Mouse (Mus musculus) lung, postnatal 10 days (tissue): ENCODE data around the gene Grin2b.

ENCODE experiments used
- DNase-seq: peaks from one replicate; pipeline ENCODE4 v3.0.0; 2021

Grin2b gene

DNA sequence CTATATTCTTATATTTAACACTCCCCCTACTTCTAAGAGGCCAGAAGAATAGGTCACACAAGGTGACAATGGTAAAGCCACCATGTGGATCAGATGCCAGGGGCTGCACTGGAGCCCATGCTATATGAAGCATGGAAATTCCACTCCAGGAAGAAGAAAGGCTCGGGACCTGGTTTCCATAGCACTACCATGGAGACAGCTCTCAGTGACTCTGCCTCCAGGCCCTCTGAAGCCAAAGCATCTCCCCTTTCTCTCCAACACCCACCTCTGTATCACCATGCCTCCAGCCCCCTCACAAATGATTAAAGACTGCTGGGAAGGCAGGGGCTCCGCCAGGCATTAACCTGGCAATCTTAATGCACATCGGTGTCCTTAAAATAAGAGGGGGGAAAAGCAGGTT lies 179.4 kb downstream of the Grin2b start:
- DNase-seq, result no peak

- DNase-seq, result no peak
These were observed 179.9 kb downstream of the Grin2b start for GRCm38 (mm10) chr6:135993378-135993777.

- DNase-seq, result no peak
These were observed 197.2 kb downstream of the Grin2b start for GRCm38 (mm10) chr6:135976106-135976505.

DNA sequence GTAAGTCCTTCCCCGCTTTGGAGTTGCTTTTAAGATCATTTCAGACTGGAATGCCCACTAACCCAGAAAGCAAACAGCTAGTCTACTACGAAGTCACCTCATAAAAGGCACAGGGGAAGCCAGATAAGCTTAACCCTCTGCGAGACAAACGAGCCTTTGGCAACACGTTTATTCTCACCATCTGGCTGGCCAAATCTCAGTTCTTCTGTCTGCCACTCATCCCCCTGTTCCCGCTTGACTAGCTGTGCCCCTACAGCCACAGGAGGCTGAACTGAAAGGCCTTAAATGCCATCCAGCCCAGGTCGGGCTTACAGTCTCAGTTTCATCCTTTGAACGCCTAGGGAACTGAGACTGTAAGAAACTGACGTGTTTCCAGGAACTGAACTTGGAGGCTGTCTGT lies 200.8 kb downstream of the Grin2b start:
- DNase-seq, result no peak

DNA sequence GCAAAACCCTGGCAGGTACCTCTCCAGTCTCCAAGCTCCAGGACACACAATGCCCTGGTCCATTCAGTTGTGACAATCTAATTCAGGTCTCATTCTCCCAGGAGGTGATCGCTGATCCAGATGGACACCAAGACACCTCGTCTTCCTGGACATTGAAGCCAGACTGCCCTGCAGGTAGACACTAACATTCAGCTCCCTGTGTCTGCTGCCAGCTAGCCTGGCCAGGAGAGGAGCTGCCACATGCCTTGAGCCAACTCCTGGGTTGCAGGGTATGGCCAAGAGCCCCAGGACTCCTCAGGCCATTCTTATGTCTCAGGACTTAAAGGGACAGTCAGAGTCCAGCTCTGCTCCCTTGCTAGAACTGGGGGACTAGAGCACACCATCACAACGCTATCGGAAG lies 201.8 kb downstream of the Grin2b start:
- no peak for DNase-seq

DNA sequence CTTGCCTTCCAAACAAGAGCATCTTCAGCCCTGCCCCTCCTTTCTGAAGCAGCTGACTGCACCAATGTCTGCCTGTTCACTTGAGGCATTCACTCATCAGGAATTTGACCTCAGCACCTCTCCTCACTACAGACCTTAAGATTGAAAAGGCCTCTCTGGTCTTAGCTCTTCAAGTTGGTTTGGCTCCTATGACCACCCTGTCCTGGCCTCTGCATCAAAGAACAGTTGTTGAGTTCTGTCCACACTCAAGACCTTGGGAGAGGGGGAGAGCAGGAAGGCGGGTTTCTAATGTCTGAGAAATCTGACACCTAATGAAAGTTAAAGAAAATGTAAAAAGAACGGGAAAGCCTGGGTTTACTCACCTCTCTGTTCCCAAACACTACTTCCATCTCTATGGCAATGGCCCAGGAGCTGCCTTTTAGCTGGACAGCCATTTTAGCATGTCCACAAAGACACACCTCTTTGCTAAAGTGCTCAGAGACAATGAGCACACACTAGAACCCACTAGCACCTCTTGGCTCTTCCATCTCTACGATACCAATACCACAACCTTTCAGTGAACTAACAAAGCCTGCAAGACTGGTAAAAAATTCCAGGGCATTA lies 202.5 kb downstream of the Grin2b start:
- DNase-seq, result no peak

- no peak for DNase-seq
These were observed 211.5 kb downstream of the Grin2b start for GRCm38 (mm10) chr6:135961766-135962165.

DNA sequence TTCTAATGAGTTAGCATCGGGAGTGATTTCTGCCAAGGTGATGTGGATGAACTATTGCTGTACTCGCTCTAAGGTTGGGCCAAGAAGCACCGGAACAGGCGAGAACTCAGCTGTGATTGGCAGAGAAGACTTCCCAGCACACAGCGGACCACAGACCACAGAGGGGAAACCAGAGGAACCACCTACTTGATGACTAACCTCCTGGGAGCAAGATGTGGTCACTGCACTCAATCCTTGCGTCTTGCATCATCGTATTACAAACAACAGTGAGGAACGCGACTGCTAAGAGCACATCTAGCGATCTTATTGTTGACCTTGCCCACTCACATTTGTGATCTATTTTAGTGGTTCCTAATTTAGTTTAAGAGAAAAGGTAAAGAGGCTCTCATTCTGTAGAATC lies 213.7 kb downstream of the Grin2b start:
- DNase-seq, result no peak

DNA sequence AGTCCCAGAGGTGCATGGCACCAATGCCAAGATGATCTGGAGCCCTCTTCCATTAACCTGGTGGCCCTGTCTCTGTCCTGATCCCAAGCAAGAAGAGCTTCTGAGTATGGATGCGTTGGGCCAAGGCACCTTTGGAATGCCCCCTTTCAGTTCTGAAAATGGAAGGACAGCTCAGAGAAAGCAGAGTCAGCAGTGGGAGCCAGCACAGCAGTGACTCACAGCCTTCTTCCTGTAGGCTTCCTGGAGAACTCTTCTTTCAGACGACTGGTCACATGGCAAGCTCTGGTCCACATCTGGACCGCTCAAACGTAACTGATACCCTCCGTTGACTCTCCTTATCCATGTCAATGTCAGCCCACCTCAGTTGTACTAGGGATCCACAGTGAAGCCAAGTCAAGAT lies 221.6 kb downstream of the Grin2b start:
- no peak for DNase-seq

GRCm38 (mm10) chr6:135945511-135945910 lies 227.8 kb downstream of the Grin2b start:
- DNase-seq, result no peak

GRCm38 (mm10) chr6:135944358-135944757 lies 229.0 kb downstream of the Grin2b start:
- no peak for DNase-seq

DNA sequence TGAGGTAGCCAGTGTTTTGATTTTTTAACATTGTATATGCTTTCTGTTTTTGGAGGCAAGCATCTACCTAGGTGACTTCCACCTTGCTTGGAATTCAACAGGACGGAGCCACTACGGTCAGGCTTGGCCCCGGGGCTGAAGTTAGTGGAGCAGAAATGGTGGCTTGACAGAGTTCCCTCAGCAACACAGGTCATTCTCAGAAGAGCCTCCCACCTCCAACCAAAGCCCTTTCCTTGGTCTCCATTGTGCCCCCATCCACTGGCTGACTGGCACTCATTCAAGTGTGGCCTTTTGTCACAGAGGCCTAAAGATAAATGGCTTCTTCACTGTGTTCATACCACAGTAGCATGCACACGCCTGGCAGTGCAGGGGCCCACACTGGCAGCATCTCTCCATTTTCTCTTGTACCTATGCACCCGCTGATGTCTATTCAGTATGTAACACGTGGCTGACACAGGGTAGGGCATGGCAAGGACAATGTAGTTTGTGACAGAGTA lies 230.1 kb downstream of the Grin2b start:
- DNase-seq, result no peak

- DNase-seq, result no peak
These were observed 240.4 kb downstream of the Grin2b start for GRCm38 (mm10) chr6:135932924-135933323.

- no peak for DNase-seq
These were observed 240.9 kb downstream of the Grin2b start for GRCm38 (mm10) chr6:135932400-135932920.

DNA sequence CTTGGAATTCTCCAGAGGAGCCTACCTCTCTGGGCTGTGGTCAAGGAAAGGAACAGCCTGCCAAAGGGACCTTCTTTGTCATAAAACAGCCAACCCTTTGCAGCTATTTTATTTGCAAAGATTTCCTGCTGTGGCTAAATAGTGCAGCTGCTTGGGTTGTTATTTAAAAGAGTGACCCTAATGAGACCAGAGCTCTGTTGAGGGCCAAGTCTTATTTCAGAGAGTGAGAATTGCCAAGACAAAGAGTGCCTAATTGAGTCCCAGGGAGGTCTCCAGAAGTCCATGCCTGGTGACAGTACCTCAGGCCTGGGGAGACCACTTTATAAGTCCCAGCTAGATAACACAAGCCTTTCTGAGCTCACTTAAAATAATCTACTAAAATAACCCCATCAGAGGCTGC lies 255.6 kb downstream of the Grin2b start:
- DNase-seq, result no peak

- DNase-seq, result no peak
These were observed 258.7 kb downstream of the Grin2b start for GRCm38 (mm10) chr6:135914608-135915007.

GRCm38 (mm10) chr6:135912114-135912513 lies 261.2 kb downstream of the Grin2b start:
- no peak for DNase-seq

DNA sequence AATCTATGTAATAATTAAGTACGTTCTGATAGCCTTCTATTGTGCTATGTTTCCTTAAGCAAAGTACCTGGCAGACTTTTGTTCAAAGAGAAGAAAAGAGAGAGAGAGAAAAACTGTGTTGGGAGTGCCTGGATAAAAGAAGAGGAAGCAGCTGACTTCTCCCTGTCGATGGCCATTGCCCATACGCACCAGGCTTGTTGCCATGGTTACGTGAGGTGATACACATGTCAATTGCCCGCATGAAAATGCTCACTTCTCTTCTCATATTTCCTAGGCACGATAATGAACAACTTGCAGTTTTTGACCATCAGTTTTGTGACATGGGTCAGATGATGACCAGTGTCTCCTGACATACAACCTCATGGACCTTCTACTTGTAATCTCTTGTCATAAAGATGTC lies 262.2 kb downstream of the Grin2b start:
- DNase-seq, result no peak

DNA sequence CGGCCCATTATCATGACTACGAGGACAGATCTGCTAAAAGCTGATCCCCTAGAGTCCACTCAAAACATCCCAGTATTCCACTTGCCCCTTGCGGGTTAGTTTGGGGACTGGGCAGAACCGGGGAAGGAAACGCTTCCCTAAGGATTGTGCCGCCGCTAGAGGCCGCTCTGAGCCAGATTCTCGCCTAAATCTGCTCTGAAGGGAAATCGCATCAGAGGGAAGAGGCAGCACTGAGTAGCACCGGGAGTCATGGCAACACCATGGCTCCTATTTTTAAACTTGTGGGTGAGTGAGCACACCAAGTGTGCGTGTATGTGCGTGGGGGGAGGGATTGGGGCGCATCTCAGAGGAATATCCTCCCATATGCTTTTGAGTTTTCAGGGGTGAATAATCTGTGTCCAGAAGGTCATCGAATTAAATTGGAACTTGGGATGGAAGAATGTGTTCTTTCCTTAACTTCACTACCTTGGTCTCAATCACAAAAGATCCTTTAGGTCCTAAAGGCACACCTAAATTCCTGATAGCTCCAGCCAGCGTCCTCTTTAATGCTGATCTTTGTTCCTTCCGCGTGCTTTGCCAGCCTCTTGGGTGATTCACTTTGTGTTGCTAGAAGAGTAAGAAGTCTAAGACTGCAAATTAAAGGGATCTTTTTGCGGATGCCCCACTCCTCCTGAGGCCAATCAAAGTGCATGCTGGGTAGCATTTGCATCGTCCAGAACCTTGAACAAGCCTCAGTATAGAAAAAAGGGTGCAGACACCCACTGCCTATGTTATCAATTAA lies 265.6 kb downstream of the Grin2b start:
- peak; percentile 88 for DNase-seq

DNA sequence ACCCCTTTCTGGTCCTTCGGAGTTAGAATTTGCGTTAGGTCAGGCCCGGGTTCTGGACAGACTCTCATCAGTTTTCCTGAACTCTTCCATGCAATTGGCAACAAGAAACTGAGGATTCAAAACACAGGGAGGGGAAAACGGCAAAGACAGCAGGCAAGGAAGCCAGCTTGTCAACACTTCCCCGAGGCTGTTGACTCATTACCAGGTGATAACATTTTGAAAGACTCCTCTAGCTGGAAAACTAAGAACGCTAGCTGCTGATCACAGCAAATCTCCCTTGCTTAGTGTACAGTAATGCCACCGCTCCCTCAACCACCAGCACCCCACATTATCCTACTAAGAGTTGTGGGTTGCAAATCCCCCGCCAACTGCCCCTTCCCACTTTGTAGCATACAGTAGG lies 266.2 kb downstream of the Grin2b start:
- no peak for DNase-seq

DNA sequence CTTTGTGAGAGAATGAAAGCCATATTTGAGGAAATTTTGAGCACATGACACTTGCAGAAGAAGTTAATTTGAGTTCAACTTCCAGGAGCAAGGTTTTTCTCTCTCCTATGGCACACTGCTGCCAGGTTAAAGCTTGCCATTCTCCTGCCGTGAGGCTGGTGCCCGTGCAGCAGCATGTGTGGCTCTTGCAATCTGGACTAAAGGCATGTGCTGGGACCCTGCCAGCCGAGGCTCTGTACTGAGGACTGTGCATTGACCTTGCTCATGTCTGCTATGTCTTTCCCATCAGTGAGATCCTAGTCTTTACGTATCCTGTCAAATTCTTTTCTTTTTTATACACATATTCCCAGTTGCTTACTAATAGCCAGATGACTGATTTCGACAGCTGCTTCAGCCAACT lies 268.9 kb downstream of the Grin2b start:
- no peak for DNase-seq

- DNase-seq, result no peak
These were observed 272.9 kb downstream of the Grin2b start for GRCm38 (mm10) chr6:135900410-135900809.

DNA sequence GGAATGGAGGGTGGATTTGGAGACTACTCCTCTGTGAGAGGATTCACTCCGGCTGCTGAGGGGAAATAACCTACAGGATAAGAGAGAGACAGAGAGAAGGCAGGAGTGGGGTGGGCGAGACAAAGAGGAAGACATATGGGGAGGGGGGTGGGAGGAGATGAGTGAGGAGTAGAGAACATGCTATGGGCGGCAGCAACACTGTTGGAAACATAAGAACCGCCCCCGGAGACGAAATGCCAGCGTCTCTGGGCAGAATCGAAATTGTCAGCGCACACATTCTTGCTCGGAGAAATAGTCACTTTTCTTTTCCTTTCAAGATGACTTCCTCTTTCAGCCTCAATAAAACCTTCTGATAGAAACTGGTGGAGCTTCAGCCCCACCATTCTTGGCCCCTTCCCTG lies 274.1 kb downstream of the Grin2b start:
- DNase-seq, result no peak

GRCm38 (mm10) chr6:135894793-135895228 lies 278.5 kb downstream of the Grin2b start:
- no peak for DNase-seq
